Mouse (Mus musculus): ENCODE data around the gene Lce3a. TPM values are rescaled to one million over a fixed set of nuclear protein-coding genes. Genes with fewer than 3 reads are reported as not detected.

The Lce3a gene
- not detected for polyA plus RNA-seq (2017; shearing (Covaris generic))

DNA sequence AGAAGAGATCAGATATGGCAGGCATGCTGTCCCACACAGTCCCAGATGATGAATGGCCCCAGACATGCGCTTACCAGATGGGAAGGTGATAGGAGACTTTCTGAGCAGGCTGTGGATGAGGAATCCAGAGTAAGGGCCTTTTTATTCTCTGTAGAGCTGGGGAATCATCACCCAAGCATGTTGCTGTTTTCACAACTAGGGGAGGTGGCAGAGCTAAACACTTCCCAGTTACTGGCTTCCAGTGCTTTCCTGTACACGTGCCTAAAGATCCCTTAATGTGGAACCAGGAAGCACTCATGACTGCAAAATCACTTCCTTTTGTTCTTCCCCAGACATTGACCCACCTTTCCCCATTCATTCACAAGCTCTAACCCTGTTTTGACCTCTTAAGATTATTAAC, at the start of gene Lce3a:
Gene Lce3a (minus strand): TSS at position 101 of the 400 bp plus-strand sequence.

DNA sequence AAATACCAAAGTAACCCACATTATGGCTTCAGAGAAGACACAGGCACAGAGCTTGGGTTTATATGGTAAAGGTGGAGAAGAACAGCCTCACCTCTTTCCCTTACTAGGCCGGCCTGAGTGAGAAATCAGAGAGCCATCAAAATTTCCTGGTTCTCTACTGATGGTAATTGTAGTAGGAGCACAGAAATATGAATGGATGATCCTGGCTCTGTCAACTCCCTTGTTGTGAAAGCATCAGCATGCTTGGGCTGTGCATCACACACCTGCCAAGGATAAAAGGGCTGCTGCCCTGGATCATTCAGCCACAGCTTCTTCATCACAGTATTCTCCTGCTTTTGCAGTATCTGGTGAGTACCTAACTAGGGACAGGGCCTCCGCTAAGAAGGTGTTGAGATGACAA, 40.7 kb upstream of the Lce3a start, which contains the start of gene Lce3e:
Gene Lce3e (plus strand): TSS at position 301 of the 400 bp plus-strand sequence.

DNA sequence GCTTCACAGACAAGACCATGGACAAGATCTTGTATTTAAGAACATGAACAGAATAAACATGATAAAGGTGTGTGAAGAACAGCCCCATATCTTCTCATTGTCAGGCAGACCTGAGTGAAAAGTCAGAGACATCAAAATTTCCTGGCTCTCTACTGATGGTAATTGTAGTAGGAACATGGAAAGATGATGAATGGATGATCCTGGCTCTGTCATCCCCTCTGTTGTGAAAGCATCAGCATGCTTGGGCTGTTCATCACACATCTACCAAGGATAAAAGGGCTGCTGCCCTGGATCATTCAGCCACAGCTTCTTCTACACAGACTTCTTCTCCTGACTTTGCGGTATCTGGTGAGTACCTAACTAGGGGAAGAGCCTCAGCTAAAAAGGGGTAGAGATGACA, 31.1 kb upstream of the Lce3a start, which contains the start of gene Lce3d:
Gene Lce3d (plus strand): TSS at position 301 of the 400 bp plus-strand sequence.

DNA sequence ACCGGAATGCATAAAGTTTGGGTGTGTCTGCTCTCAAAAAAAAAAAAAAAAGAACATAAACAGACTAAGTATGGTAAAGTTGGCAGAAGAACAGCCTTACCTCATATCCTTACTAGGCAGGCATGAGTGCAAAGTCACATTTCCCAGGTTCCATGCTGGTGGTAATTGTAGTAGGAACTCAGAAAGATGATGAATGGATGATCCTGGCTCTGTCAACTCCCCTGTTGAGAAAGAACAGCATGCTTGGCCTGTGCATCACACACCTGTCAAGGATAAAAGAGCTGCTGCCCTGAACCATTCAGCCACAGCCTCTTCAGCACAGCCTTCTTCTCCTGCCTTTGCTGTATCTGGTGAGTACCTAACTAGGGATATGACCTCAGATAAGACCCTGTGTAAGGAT, 18.2 kb upstream of the Lce3a start, which contains the start of gene Lce3c:
Gene Lce3c (plus strand): TSS at position 301 of the 400 bp plus-strand sequence.

DNA sequence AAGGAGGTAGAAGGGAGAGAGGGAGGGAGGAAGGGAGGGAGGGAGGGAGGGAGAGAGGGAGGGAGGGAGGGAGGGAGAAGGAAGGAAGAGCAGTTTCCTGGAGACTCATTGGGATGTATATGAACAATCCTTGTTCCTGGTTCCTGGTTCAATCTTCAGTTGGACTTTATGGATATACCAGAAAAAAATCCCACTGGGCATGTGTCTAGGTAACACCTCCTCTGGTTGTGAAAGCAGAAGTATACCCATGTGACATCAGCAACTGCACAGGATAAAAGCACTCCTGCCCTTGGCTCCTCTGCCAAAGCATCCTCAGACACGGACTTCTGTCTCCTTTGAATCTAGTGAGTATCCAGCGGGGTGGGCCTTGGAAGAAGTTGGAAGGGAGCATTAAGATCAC, 6.6 kb upstream of the Lce3a start, which contains the start of gene Lce3b:
Gene Lce3b (plus strand): TSS at position 301 of the 400 bp plus-strand sequence.

Other genes starting within 250 kb of the Lce3a start
- not detected for gene Lce1c, start 247.0 kb downstream of the Lce3a start, polyA plus RNA-seq (2017; shearing (Covaris generic))
- gene Lce1d, start 239.0 kb downstream of the Lce3a start, polyA plus RNA-seq (2017; shearing (Covaris generic)) = not detected
- gene Lce1e, start 217.2 kb downstream of the Lce3a start, polyA plus RNA-seq (2017; shearing (Covaris generic)) = not detected
- not detected for gene Lce1f, start 205.9 kb downstream of the Lce3a start, polyA plus RNA-seq (2017; shearing (Covaris generic))
- gene Gm38119, start 187.1 kb downstream of the Lce3a start, polyA plus RNA-seq (2017; shearing (Covaris generic)) = not detected
- not detected for gene Lce1g, start 173.9 kb downstream of the Lce3a start, polyA plus RNA-seq (2017; shearing (Covaris generic))
- not detected for gene Lce1h, start 161.2 kb downstream of the Lce3a start, polyA plus RNA-seq (2017; shearing (Covaris generic))
- gene Lce1i, start 147.3 kb downstream of the Lce3a start, polyA plus RNA-seq (2017; shearing (Covaris generic)) = not detected
- gene Lce1j, start 135.7 kb downstream of the Lce3a start, polyA plus RNA-seq (2017; shearing (Covaris generic)) = not detected
- not detected for gene Lce1k, start 118.3 kb downstream of the Lce3a start, polyA plus RNA-seq (2017; shearing (Covaris generic))
- not detected for gene Kprp, start 99.0 kb downstream of the Lce3a start, polyA plus RNA-seq (2017; shearing (Covaris generic))
- not detected for gene Lce1l, start 74.9 kb downstream of the Lce3a start, polyA plus RNA-seq (2017; shearing (Covaris generic))
- gene 2310050C09Rik, start 56.0 kb downstream of the Lce3a start, polyA plus RNA-seq (2017; shearing (Covaris generic)) = under 1 TPM in 1 of 2 experiments, not detected in 1; 0.53 TPM
- not detected for gene Lce3b, start 6.7 kb upstream of the Lce3a start, polyA plus RNA-seq (2017; shearing (Covaris generic))
- not detected for gene Lce3c, start 18.3 kb upstream of the Lce3a start, polyA plus RNA-seq (2017; shearing (Covaris generic))
- gene Lce3d, start 31.2 kb upstream of the Lce3a start, polyA plus RNA-seq (2017; shearing (Covaris generic)) = under 1 TPM in 1 of 2 experiments, not detected in 1; 0.34 TPM
- not detected for gene Lce3e, start 40.8 kb upstream of the Lce3a start, polyA plus RNA-seq (2017; shearing (Covaris generic))
- not detected for gene Lce3f, start 66.0 kb upstream of the Lce3a start, polyA plus RNA-seq (2017; shearing (Covaris generic))
- gene Crct1, start 89.5 kb upstream of the Lce3a start, polyA plus RNA-seq (2017; shearing (Covaris generic)) = not detected
- gene Lce1m, start 92.8 kb upstream of the Lce3a start, polyA plus RNA-seq (2017; shearing (Covaris generic)) = not detected
- 1 to 10 TPM in 1 of 2 experiments, not detected in 1; 1.4 TPM for gene Gm4858, start 142.6 kb upstream of the Lce3a start, polyA plus RNA-seq (2017; shearing (Covaris generic))
- not detected for gene Crnn, start 218.6 kb upstream of the Lce3a start, polyA plus RNA-seq (2017; shearing (Covaris generic))